Mouse (Mus musculus) MEL (cell line): ENCODE data around the gene Cst3. TPM values are rescaled to one million over a fixed set of nuclear protein-coding genes. Genes with fewer than 3 reads are reported as not detected.

Experiments used
- DNase-seq: peaks from one replicate; pipeline ENCODE4 v3.0.0; 2011; ENCODE audit warnings: low read depth, low spot score
- H3K27ac ChIP-seq: 2 replicates; pipeline ENCODE4 v1.5.1; 2012; ENCODE audit warnings: low read depth, mild to moderate bottlenecking, control low read depth, low read length, moderate library complexity; ENCODE audit not compliant: control insufficient read depth
- H3K27me3 ChIP-seq, 2 experiments: fragments of 150-350 bp in 1 of 2; sonication (generic) in 1 of 2; 2 replicates each; pipeline ENCODE4 v1.6.1; 2012; ENCODE audit warnings: low read length in 2 of 2, mild to moderate bottlenecking in 2 of 2, improper control_type of control experiment in 1 of 2, moderate library complexity in 1 of 2; ENCODE audit not compliant: insufficient read depth in 2 of 2, control insufficient read depth in 1 of 2
- H3K36me3 ChIP-seq, 2 experiments: 2 replicates each; pipeline ENCODE4 v1.6.1; 2012 to 2014; ENCODE audit warnings: low read length in 2 of 2, improper control_type of control experiment in 1 of 2, inconsistent platforms in 1 of 2, mild to moderate bottlenecking in 1 of 2; ENCODE audit not compliant: insufficient read depth in 2 of 2, control insufficient read depth in 1 of 2
- H3K4me1 ChIP-seq, 2 experiments: fragments of 150-350 bp in 1 of 2; sonication (generic) in 1 of 2; 2 replicates each; pipeline ENCODE4 v1.6.1; 2012; ENCODE audit warnings: low read length in 2 of 2, improper control_type of control experiment in 1 of 2, mild to moderate bottlenecking in 1 of 2; ENCODE audit not compliant: insufficient read depth in 2 of 2, control insufficient read depth in 1 of 2
- H3K4me3 ChIP-seq, 2 experiments: fragments of 150-350 bp in 1 of 2; sonication (generic) in 1 of 2; 2 replicates each; pipeline ENCODE4 v1.5.1; 2012; ENCODE audit warnings: low read depth in 2 of 2, low read length in 2 of 2, mild to moderate bottlenecking in 2 of 2, moderate library complexity in 2 of 2, control low read depth in 1 of 2, improper control_type of control experiment in 1 of 2; ENCODE audit not compliant: control insufficient read depth in 1 of 2, insufficient read depth in 1 of 2
- H3K79me2 ChIP-seq: 2 replicates; pipeline ENCODE4 v1.6.1; 2012; ENCODE audit warnings: mild to moderate bottlenecking, low read length, moderate library complexity; ENCODE audit not compliant: control insufficient read depth, poor library complexity, insufficient read depth
- H3K9ac ChIP-seq: 2 replicates; pipeline ENCODE4 v1.6.1; 2012; ENCODE audit warnings: low read depth, mild to moderate bottlenecking, control low read depth, low read length, moderate library complexity; ENCODE audit not compliant: control insufficient read depth, poor library complexity, severe bottlenecking
- H3K9me3 ChIP-seq: fragments of 150-350 bp; sonication (generic); replicated peaks from 2 replicates; pipeline ENCODE4 v1.6.1; 2012; ENCODE audit warnings: mild to moderate bottlenecking, low read length, improper control_type of control experiment, moderate library complexity; ENCODE audit not compliant: insufficient read depth
- BHLHE40 ChIP-seq: IDR thresholded peaks from 2 replicates; pipeline ENCODE4 v1.6.1; 2012; ENCODE audit warnings: low read depth, mild to moderate bottlenecking, inconsistent platforms, low read length, improper control_type of control experiment, borderline replicate concordance
- CHD1 ChIP-seq: IDR thresholded peaks from 2 replicates; pipeline ENCODE4 v1.6.1; 2012; ENCODE audit warnings: low read depth, mild to moderate bottlenecking, inconsistent platforms, low read length, improper control_type of control experiment
- CHD2 ChIP-seq: IDR thresholded peaks from 2 replicates; pipeline ENCODE4 v1.6.1; 2011; ENCODE audit warnings: low read length, improper control_type of control experiment
- CTCF ChIP-seq, 3 experiments: IDR thresholded peaks in 2 of 3; conservative IDR thresholded peaks in 1 of 3; 2 replicates each; pipeline ENCODE4 v1.5.1; 2011 to 2012; ENCODE audit warnings: low read length in 3 of 3, low read depth in 2 of 3, mild to moderate bottlenecking in 2 of 3, improper control_type of control experiment in 1 of 3, inconsistent platforms in 1 of 3, mixed read lengths in 1 of 3, moderate library complexity in 1 of 3; ENCODE audit not compliant: control insufficient read depth in 1 of 3, insufficient read depth in 1 of 3, poor library complexity in 1 of 3, severe bottlenecking in 1 of 3
- EP300 ChIP-seq, 2 experiments: IDR thresholded peaks; 2 replicates each; pipeline ENCODE4 v1.6.1; 2011; ENCODE audit warnings: improper control_type of control experiment in 2 of 2, low read length in 2 of 2, low read depth in 1 of 2, mild to moderate bottlenecking in 1 of 2
- ETS1 ChIP-seq: IDR thresholded peaks from 2 replicates; pipeline ENCODE4 v1.6.1; 2012; ENCODE audit warnings: low read depth, mild to moderate bottlenecking, inconsistent platforms, low read length, improper control_type of control experiment, moderate library complexity
- GABPA ChIP-seq: IDR thresholded peaks from 2 replicates; pipeline ENCODE4 v1.6.1; 2012; ENCODE audit warnings: low read depth, mild to moderate bottlenecking, inconsistent platforms, low read length, improper control_type of control experiment, moderate library complexity
- JUND ChIP-seq: IDR thresholded peaks from 2 replicates; pipeline ENCODE4 v1.6.1; 2011; ENCODE audit warnings: low read depth, mild to moderate bottlenecking, improper control_type of control experiment, low read length
- MAZ ChIP-seq: IDR thresholded peaks from 2 replicates; pipeline ENCODE4 v1.6.1; 2012; ENCODE audit warnings: low read depth, mild to moderate bottlenecking, inconsistent platforms, low read length, improper control_type of control experiment
- MYB ChIP-seq: IDR thresholded peaks from 2 replicates; pipeline ENCODE4 v1.6.1; 2011; ENCODE audit warnings: mild to moderate bottlenecking, low read depth, low read length, improper control_type of control experiment
- MYC ChIP-seq: IDR thresholded peaks from 2 replicates; pipeline ENCODE4 v1.6.1; 2011; ENCODE audit warnings: low read depth, mild to moderate bottlenecking, low read length, improper control_type of control experiment, moderate library complexity
- NELFE ChIP-seq: IDR thresholded peaks from 2 replicates; pipeline ENCODE4 v1.6.1; 2011; ENCODE audit warnings: low read depth, low read length, improper control_type of control experiment
- NRF1 ChIP-seq: IDR thresholded peaks from 2 replicates; pipeline ENCODE4 v1.6.1; 2014; ENCODE audit warnings: low read depth, mild to moderate bottlenecking, inconsistent platforms, low read length, improper control_type of control experiment, moderate library complexity; ENCODE audit not compliant: poor library complexity, insufficient read depth, severe bottlenecking
- POLR2AphosphoS2 ChIP-seq: IDR thresholded peaks from 2 replicates; pipeline ENCODE4 v1.6.1; 2011; ENCODE audit warnings: low read length, improper control_type of control experiment
- POLR2AphosphoS5 ChIP-seq: IDR thresholded peaks from 2 replicates; pipeline ENCODE4 v1.6.1; 2012; ENCODE audit warnings: low read depth, borderline replicate concordance, mild to moderate bottlenecking, inconsistent platforms, low read length, moderate library complexity, mixed read lengths
- RAD21 ChIP-seq: IDR thresholded peaks from 2 replicates; pipeline ENCODE4 v1.6.1; 2011; ENCODE audit warnings: mild to moderate bottlenecking, low read depth, low read length, improper control_type of control experiment
- RCOR1 ChIP-seq: IDR thresholded peaks from 2 replicates; pipeline ENCODE4 v1.6.1; 2012; ENCODE audit warnings: low read depth, mild to moderate bottlenecking, inconsistent platforms, low read length, improper control_type of control experiment
- SIN3A ChIP-seq: IDR thresholded peaks from 2 replicates; pipeline ENCODE4 v1.6.1; 2012; ENCODE audit warnings: low read length, improper control_type of control experiment, inconsistent platforms
- SMC3 ChIP-seq: IDR thresholded peaks from 2 replicates; pipeline ENCODE4 v1.6.1; 2011; ENCODE audit warnings: low read depth, low read length, improper control_type of control experiment
- TAL1 ChIP-seq: IDR thresholded peaks from 2 replicates; pipeline ENCODE4 v1.6.1; 2012; ENCODE audit warnings: mild to moderate bottlenecking, inconsistent platforms, low read length, moderate library complexity, mixed read lengths
- TBP ChIP-seq: IDR thresholded peaks from 2 replicates; pipeline ENCODE4 v1.8.0; 2011; ENCODE audit warnings: low read depth, low read length, improper control_type of control experiment
- TCF12 ChIP-seq: IDR thresholded peaks from 2 replicates; pipeline ENCODE4 v1.6.1; 2014; ENCODE audit warnings: low read depth, mild to moderate bottlenecking, inconsistent platforms, low read length, improper control_type of control experiment, moderate library complexity
- UBTF ChIP-seq: IDR thresholded peaks from 2 replicates; pipeline ENCODE4 v1.6.1; 2012; ENCODE audit warnings: low read depth, mild to moderate bottlenecking, inconsistent platforms, low read length, improper control_type of control experiment, moderate library complexity, borderline replicate concordance; ENCODE audit not compliant: insufficient read depth
- USF2 ChIP-seq, 2 experiments: IDR thresholded peaks; 2 replicates each; pipeline ENCODE4 v1.6.1; 2011 to 2012; ENCODE audit warnings: improper control_type of control experiment in 2 of 2, low read length in 2 of 2, borderline replicate concordance in 1 of 2, inconsistent platforms in 1 of 2, low read depth in 1 of 2, mild to moderate bottlenecking in 1 of 2; ENCODE audit not compliant: insufficient read depth in 1 of 2
- ZC3H11A ChIP-seq: IDR thresholded peaks from 2 replicates; pipeline ENCODE4 v1.6.1; 2012; ENCODE audit warnings: low read depth, mild to moderate bottlenecking, inconsistent platforms, low read length, improper control_type of control experiment
- ZKSCAN1 ChIP-seq: IDR thresholded peaks from 2 replicates; pipeline ENCODE4 v1.6.1; 2012; ENCODE audit warnings: low read depth, mild to moderate bottlenecking, inconsistent platforms, low read length, improper control_type of control experiment, moderate library complexity
- ZMIZ1 ChIP-seq: IDR thresholded peaks from 2 replicates; pipeline ENCODE4 v1.6.1; 2012; ENCODE audit warnings: low read depth, mild to moderate bottlenecking, inconsistent platforms, low read length, improper control_type of control experiment, moderate library complexity
- polyA plus RNA-seq, 2 experiments: library from polyadenylated mRNA; stranded (reverse) in 1 of 2; unstranded in 1 of 2; fragments of >175 nt in 1 of 2; fragments of >200 nt in 1 of 2; gene quantifications; 2 replicates each; pipeline versions ENCODE4 v1.2.1 to v1.2.4; 2012; ENCODE audit warnings: low replicate concordance in 2 of 2, low read depth in 1 of 2; ENCODE audit not compliant: insufficient read length in 2 of 2, insufficient read depth in 1 of 2, missing spikeins in 1 of 2
- total RNA-seq: library from RNA; depleted of rRNA; stranded (reverse); fragments of 300-350 nt; gene quantifications from 2 replicates; pipeline ENCODE4 v1.2.3, GENCODE M21; 2012

Gene Cst3
- total and polyA plus RNA-seq, 3 experiments: 114 to 122 TPM; not detected in 1

DNA sequence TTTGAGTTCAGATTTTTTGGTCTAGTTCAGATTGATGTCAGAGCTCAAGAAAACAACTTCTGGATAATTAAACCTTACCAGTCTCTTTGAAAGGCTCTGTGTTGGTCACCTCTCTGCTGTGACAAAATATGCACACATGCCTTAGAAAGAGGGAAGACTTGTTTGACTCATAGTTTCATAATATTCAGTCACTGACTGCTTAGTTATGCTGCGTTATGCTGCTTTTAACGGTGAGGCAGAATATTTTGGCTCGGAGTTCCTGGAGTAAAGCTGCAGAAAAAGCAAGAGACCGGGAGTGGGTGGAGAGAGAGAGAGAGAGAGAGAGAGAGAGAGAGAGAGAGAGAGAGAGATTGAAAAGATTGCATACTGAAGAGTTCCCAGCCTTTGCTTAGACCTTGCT, 14.5 kb downstream of the Cst3 start:
- no peak overlapping the region for H3K4me3 ChIP-seq
- no peaks in the 10 kb centered on the region for H3K79me2 ChIP-seq
- H3K9ac ChIP-seq: no peak overlapping the region
- DNase-seq: no peak
- no peak for TF ChIP-seq CHD2
- no peak for TF ChIP-seq ZC3H11A
- no peak for TF ChIP-seq GABPA
- no peak for TF ChIP-seq RAD21
- no peak for TF ChIP-seq TBP
- no peak for TF ChIP-seq CTCF (IDR thresholded peaks at IDR 0.05 in 2 of 3, conservative IDR thresholded peaks at IDR 0.05 in 1 of 3; ENCODE audit: control insufficient read depth in 1 of 3, insufficient read depth in 1 of 3, low read depth in 2 of 3, low read length in 3 of 3, poor library complexity in 1 of 3, severe bottlenecking in 1 of 3)
- no peak for TF ChIP-seq SIN3A
- no peak for TF ChIP-seq ZMIZ1
- no peak for TF ChIP-seq MAZ
- TF ChIP-seq JUND: no peak
- no peak for TF ChIP-seq UBTF
- no peak for TF ChIP-seq POLR2AphosphoS2
- no peak for TF ChIP-seq EP300 (IDR thresholded peaks at IDR 0.05; ENCODE audit: low read depth in 1 of 2, low read length in 2 of 2)
- no peak for TF ChIP-seq POLR2AphosphoS5
- no peak for TF ChIP-seq CHD1
- TF ChIP-seq ETS1: no peak
- TF ChIP-seq NRF1: no peak
- TF ChIP-seq TAL1: no peak
- no peak overlapping the region for H3K27ac ChIP-seq
- no peaks in the 10 kb centered on the region; a peak in 1 of 4 replicates for H3K27me3 ChIP-seq
- H3K36me3 ChIP-seq: no peaks in the 10 kb centered on the region
- no peaks in the 10 kb centered on the region for H3K9me3 ChIP-seq
- peaks cover 0 to 3% of the 10 kb centered on the region in 2 experiments; a peak in 1 of 4 replicates for H3K4me1 ChIP-seq

DNA sequence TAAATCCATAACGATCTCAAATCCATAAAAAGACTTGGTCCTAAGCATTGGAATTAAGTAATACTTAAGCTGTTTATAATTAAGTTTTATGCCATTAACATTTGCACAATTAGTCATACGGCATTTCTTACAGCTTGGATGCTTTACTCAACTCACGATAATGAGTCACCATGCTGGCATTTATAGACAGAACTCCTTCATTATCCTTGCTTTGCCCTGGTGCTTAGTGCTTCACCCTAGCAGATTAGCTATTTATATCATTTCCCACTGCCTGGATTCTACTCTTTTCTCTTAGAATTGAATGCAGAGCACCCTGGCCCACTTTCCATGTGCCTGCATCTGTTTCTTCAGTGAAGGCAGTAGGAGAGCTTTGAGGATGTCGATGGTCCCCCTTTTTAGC, 18.0 kb downstream of the Cst3 start:
- H3K27me3 ChIP-seq: no peaks in the 10 kb centered on the region; a peak in 1 of 4 replicates

More for the DNA sequence above, 18.0 kb downstream of the Cst3 start:
- Histone ChIP-seq H3K36me3 (no peaks in the 10 kb centered on the region), H3K27ac (no peak overlapping the region), H3K9ac (no peak overlapping the region), H3K4me1 (peaks cover 0 to 3% of the 10 kb centered on the region in 2 experiments; a peak in 1 of 4 replicates), H3K9me3 (no peaks in the 10 kb centered on the region), H3K4me3 (0 out of 4 replicates have a peak overlapping the region, but pooled peaks of 1 of the 2 experiments have one; percentile 22), H3K79me2 (no peaks in the 10 kb centered on the region)
- no peak for DNase-seq
- TF ChIP-seq SMC3 (no peak), NELFE (no peak), CHD2 (no peak), CHD1 (no peak), NRF1 (no peak), TBP (no peak), UBTF (no peak), MYC (no peak), MAZ (no peak), ETS1 (no peak), RCOR1 (no peak), TAL1 (no peak), TCF12 (no peak), MYB (no peak), USF2 (IDR thresholded peaks at IDR 0.05; ENCODE audit: borderline replicate concordance in 1 of 2, insufficient read depth in 1 of 2, low read depth in 1 of 2, low read length in 2 of 2) (no peak), ZMIZ1 (no peak), EP300 (IDR thresholded peaks at IDR 0.05; ENCODE audit: low read depth in 1 of 2, low read length in 2 of 2) (no peak), ZKSCAN1 (no peak), BHLHE40 (no peak), GABPA (no peak)
